Mouse (Mus musculus) brain, embryonic 18.5 days (tissue): ENCODE data around the gene Syk.

Source experiments
- DNase-seq: peaks from one replicate; pipeline ENCODE4 v3.0.0-alpha.2; 2012; ENCODE audit warnings: low read depth, low spot score

The Syk gene

GRCm38 (mm10) chr13:52651383-52652252 lies 68.6 kb downstream of the Syk start:
- DNase-seq = peak; percentile 42

GRCm38 (mm10) chr13:52652253-52652628 lies 69.3 kb downstream of the Syk start:
- no peak for DNase-seq

GRCm38 (mm10) chr13:52654081-52654829 lies 71.3 kb downstream of the Syk start:
- no peak for DNase-seq

GRCm38 (mm10) chr13:52654830-52655308 lies 71.9 kb downstream of the Syk start:
- DNase-seq = no peak

GRCm38 (mm10) chr13:52657966-52658365 lies 75.0 kb downstream of the Syk start:
- no peak for DNase-seq

GRCm38 (mm10) chr13:52658477-52658876 lies 75.5 kb downstream of the Syk start:
- no peak for DNase-seq

- no peak for DNase-seq
Measured at GRCm38 (mm10) chr13:52659171-52659665, 76.2 kb downstream of the Syk start.

- no peak for DNase-seq
Measured at GRCm38 (mm10) chr13:52669889-52670288, 86.9 kb downstream of the Syk start.

GRCm38 (mm10) chr13:52673272-52673671 lies 90.3 kb downstream of the Syk start:
- DNase-seq = no peak

- no peak for DNase-seq
Measured at GRCm38 (mm10) chr13:52673856-52674255, 90.9 kb downstream of the Syk start.

- DNase-seq = no peak
Measured at GRCm38 (mm10) chr13:52674839-52675238, 91.9 kb downstream of the Syk start.

GRCm38 (mm10) chr13:52675526-52676294 lies 92.7 kb downstream of the Syk start:
- no peak for DNase-seq

GRCm38 (mm10) chr13:52676671-52677445 lies 93.9 kb downstream of the Syk start:
- no peak for DNase-seq

- DNase-seq = peak; percentile 55
Measured at GRCm38 (mm10) chr13:52679906-52680305, 96.9 kb downstream of the Syk start.

GRCm38 (mm10) chr13:52682107-52682506 lies 99.1 kb downstream of the Syk start:
- no peak for DNase-seq

GRCm38 (mm10) chr13:52690425-52690824 lies 107.5 kb downstream of the Syk start:
- no peak for DNase-seq

GRCm38 (mm10) chr13:52692311-52692710 lies 109.3 kb downstream of the Syk start:
- no peak for DNase-seq

GRCm38 (mm10) chr13:52694857-52695256 lies 111.9 kb downstream of the Syk start:
- DNase-seq = no peak
